Mouse (Mus musculus): ENCODE results near the gene Abi3.

GRCm38 (mm10) chr11:95841498-95841830 is 812 bp downstream of the Abi3 start:
- TF ChIP-seq CTCF (IDR thresholded peaks at IDR 0.05; ENCODE audit: low read depth): no peak
- TF ChIP-seq EP300 (IDR thresholded peaks at IDR 0.05; ENCODE audit: low read depth): no peak

Data from liver, embryonic 14.5 days (tissue).